Mouse (Mus musculus) forebrain, embryonic 12.5 days (tissue): ENCODE data around the gene Hbb-bs. TPM values are rescaled to one million over a fixed set of nuclear protein-coding genes. Genes with fewer than 3 reads are reported as not detected.
"Not testable (repeated sequence)": the region's sequence is repeated elsewhere in the genome, so short reads cannot be mapped to it uniquely, and the experiment has no call there.

Experiments
- ATAC-seq: fragments of 200-750 bp; cut with Nextera tagmentation; 2 replicates; pipeline ENCODE4 v1.8.0; 2017; ENCODE audit warnings: moderate TSS enrichment; ENCODE audit not compliant: low FRiP score
- H3K27ac ChIP-seq: fragments of 300-500 bp; sonication (generic); 2 replicates; pipeline ENCODE4 v1.5.1; 2016; ENCODE audit warnings: mild to moderate bottlenecking
- H3K27me3 ChIP-seq: fragments of 300-500 bp; sonication (generic); 2 replicates; pipeline ENCODE4 v1.6.1; 2016; ENCODE audit warnings: mild to moderate bottlenecking
- H3K36me3 ChIP-seq: fragments of 300-500 bp; sonication (generic); replicated peaks from 2 replicates; pipeline ENCODE4 v1.6.1; 2016; ENCODE audit warnings: mild to moderate bottlenecking
- H3K4me1 ChIP-seq: fragments of 300-500 bp; sonication (generic); 2 replicates; pipeline ENCODE4 v1.6.1; 2016
- H3K4me2 ChIP-seq: fragments of 300-500 bp; sonication (generic); 2 replicates; pipeline ENCODE4 v1.6.1; 2016; ENCODE audit warnings: mild to moderate bottlenecking, moderate library complexity
- H3K4me3 ChIP-seq: fragments of 300-500 bp; sonication (generic); replicated peaks from 2 replicates; pipeline ENCODE4 v1.5.1; 2016; ENCODE audit warnings: mild to moderate bottlenecking
- H3K9ac ChIP-seq: fragments of 300-500 bp; sonication (generic); 2 replicates; pipeline ENCODE4 v1.6.1; 2016; ENCODE audit warnings: mild to moderate bottlenecking
- H3K9me3 ChIP-seq: fragments of 300-500 bp; sonication (generic); 2 replicates; pipeline ENCODE4 v1.6.1; 2016
- WGBS: fragments of 180-500 bp; shearing (Covaris S2); methylation state at CpG from one replicate; pipeline ENCODE4 v1.1.7; 2016; 5-methylcytosine and 5-hydroxymethylcytosine counted together
- polyA plus RNA-seq: library from polyadenylated mRNA; unstranded; fragments of >200 nt; fragmentation: Nextera tagmentation; extraction: Ambion mirVana; gene quantifications from 2 replicates; pipeline ENCODE4 v1.2.1, GENCODE M21; 2016

The Hbb-bs gene
- polyA plus RNA-seq, 1 experiment from 2014 or later: 620 TPM

DNA sequence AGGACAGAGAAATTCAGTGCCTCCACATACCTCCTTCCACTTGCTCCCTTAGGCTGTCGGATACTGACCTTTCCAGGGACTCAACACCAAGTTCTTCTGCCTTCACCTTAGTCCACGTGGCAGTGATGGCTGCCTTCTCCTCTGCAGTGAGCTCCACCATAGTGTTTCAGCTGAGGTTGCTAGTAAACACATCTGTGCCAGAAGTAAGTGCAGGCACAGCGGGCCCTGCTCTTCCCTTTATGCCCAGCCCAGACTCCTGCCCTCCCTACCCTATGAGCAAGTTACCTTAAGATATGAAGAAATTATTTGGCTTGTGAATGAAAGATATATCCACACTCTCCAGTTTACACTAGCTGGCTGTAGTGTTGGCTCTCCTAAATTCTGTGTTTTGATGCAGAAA lies 12.4 kb upstream of the Hbb-bs start, which contains the start of gene Hbb-bh2:
Gene Hbb-bh2, minus strand, starts transcription at position 253 of the 400 bp plus-strand sequence.
- no peak for ATAC-seq
- Histone ChIP-seq H3K9ac (no peak within 1 kb of the TSS), H3K27ac (no peak within 1 kb of the TSS), H3K4me2 (no peak within 1 kb of the TSS), H3K36me3 (no peaks in the 10 kb centered on the region), H3K4me1 (no peaks in the 10 kb centered on the region), H3K4me3 (no peak within 1 kb of the TSS), H3K27me3 (no peaks in the 10 kb centered on the region), H3K9me3 (no peaks in the 10 kb centered on the region)
- 75% methylated on average over 3 of the region's 3 CpGs for WGBS

DNA sequence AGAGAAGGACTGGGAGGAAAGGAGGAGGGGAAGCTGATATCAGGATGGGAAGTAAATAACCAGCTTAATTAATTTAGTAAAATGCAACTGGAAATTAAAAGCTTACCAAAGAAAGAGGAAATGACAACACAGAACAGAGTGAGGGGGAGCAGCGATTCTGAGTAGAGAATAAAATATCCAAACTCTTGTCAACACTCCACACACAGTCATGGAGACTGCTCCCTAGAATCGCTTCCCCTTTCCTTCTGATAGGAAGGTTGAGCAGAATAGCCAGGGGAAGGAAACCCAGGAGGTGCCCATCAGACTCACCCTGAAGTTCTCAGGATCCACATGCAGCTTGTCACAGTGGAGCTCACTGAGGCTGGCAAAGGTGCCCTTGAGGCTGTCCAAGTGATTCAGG lies 757 bp downstream of the Hbb-bs start:
- no CpG with 5 or more reads among the region's 2 CpGs for WGBS
- H3K27ac ChIP-seq, H3K36me3 ChIP-seq, H3K9me3 ChIP-seq, H3K4me2 ChIP-seq, H3K9ac ChIP-seq, ATAC-seq, H3K4me3 ChIP-seq, H3K27me3 ChIP-seq, H3K4me1 ChIP-seq: not testable (repeated sequence)

- no peak for ATAC-seq
- no peak overlapping the region for H3K27ac ChIP-seq
- WGBS: 64% methylated on average over 3 of the region's 3 CpGs
These were observed 1.5 kb downstream of the Hbb-bs start for GRCm38 (mm10) chr7:103826255-103826887.

DNA sequence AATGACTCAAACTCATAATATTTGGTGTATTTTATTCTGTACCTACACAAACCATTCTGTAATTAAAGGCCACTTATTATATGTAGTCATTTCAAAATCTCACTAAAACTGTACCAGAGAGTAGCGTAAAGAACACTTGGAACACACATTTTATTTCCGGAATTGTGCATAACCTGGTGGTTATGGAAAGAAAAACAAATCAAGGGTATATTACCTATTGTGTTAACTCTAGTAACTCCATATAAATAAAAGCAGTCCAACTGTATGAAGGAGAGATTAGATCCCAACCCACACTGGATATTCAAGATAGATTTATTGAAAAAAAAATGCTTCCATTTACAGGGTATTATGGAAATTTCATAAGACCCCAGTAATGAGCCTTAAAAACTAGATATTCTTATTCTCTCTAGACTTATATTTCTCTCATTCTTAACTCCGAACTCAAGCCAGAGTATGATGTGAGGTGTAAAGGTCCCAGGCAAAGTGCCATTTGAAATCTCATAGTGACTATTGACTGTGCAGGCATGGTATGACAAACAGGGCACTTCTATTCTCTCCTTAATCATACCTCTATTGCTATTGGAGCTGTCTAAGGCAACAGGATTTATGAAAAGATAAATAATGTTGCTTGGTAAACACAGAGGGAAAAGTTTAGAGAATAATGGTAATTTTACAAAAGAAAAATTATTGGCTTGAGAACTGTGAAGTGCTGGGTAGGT lies 2.2 kb downstream of the Hbb-bs start:
- no peaks in the 10 kb centered on the region for H3K9me3 ChIP-seq
- no peaks in the 10 kb centered on the region for H3K27me3 ChIP-seq
- no peak for ATAC-seq
- no peak overlapping the region for H3K4me3 ChIP-seq
- no peaks in the 10 kb centered on the region for H3K4me1 ChIP-seq
- WGBS: 94% methylated on average over 3 of the region's 3 CpGs
- no peak overlapping the region for H3K9ac ChIP-seq
- H3K27ac ChIP-seq: no peak overlapping the region
- no peak overlapping the region for H3K4me2 ChIP-seq
- no peaks in the 10 kb centered on the region for H3K36me3 ChIP-seq

More at GRCm38 (mm10) chr7:103826255-103826887, 1.5 kb downstream of the Hbb-bs start:
- H3K27me3 ChIP-seq: no peaks in the 10 kb centered on the region
- H3K36me3 ChIP-seq: no peaks in the 10 kb centered on the region
- no peak overlapping the region for H3K9ac ChIP-seq
- no peaks in the 10 kb centered on the region for H3K9me3 ChIP-seq
- no peak overlapping the region for H3K4me2 ChIP-seq
- no peaks in the 10 kb centered on the region for H3K4me1 ChIP-seq
- no peak overlapping the region for H3K4me3 ChIP-seq

- no peak for ATAC-seq
- Histone ChIP-seq H3K4me1 (no peaks in the 10 kb centered on the region), H3K4me3 (no peak overlapping the region), H3K4me2 (no peak overlapping the region), H3K27me3 (no peaks in the 10 kb centered on the region), H3K9ac (no peak overlapping the region), H3K9me3 (no peaks in the 10 kb centered on the region), H3K27ac (no peak overlapping the region), H3K36me3 (no peaks in the 10 kb centered on the region)
- 85% methylated on average over 2 of the region's 2 CpGs for WGBS
These were observed 3.3 kb downstream of the Hbb-bs start for GRCm38 (mm10) chr7:103824597-103824996.

GRCm38 (mm10) chr7:103815085-103815484 lies 12.8 kb downstream of the Hbb-bs start:
- H3K4me2 ChIP-seq, H3K9ac ChIP-seq, H3K4me3 ChIP-seq, H3K27me3 ChIP-seq, H3K9me3 ChIP-seq, ATAC-seq, H3K4me1 ChIP-seq, H3K27ac ChIP-seq, H3K36me3 ChIP-seq: not testable (repeated sequence)
- 71% methylated on average over 1 of the region's 2 CpGs for WGBS

DNA sequence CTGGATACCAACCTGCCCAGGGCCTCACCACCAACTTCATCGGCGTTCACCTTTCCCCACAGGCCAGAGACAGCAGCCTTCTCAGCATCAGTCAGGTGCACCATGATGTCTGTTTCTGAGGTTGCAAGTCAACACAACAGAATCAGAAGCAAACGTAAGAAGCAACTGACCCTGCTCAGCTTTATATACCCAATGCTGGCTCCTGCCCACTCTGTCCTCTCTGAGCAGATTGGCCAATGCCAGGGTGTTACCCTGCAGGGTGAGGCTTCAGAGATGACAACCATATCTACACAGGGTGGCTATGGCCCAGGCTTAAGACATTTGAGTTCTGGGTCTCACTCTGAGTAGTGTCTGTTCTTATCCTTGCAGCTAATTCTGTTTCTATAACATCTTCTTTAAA lies 14.1 kb downstream of the Hbb-bs start, which contains the start of gene Hbb-bt:
Gene Hbb-bt, minus strand, starts transcription at position 231 of the 400 bp plus-strand sequence.
- WGBS: 84% methylated on average over 3 of the region's 3 CpGs

DNA sequence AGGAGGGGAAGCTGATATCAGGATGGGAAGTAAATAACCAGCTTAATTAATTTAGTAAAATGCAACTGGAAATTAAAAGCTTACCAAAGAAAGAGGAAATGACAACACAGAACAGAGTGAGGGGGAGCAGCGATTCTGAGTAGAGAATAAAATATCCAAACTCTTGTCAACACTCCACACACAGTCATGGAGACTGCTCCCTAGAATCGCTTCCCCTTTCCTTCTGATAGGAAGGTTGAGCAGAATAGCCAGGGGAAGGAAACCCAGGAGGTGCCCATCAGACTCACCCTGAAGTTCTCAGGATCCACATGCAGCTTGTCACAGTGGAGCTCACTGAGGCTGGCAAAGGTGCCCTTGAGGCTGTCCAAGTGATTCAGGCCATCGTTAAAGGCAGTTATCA lies 14.7 kb downstream of the Hbb-bs start:
- H3K9me3 ChIP-seq, ATAC-seq, H3K9ac ChIP-seq, H3K4me2 ChIP-seq, H3K36me3 ChIP-seq, H3K4me3 ChIP-seq, H3K4me1 ChIP-seq, H3K27me3 ChIP-seq, H3K27ac ChIP-seq: not testable (repeated sequence)
- WGBS: no CpG with 5 or more reads among the region's 3 CpGs

More for the DNA sequence above, 14.1 kb downstream of the Hbb-bs start, which contains the start of gene Hbb-bt:
- Histone ChIP-seq H3K4me3 (no peak within 1 kb of the TSS), H3K27ac (no peak within 1 kb of the TSS), H3K27me3 (no peaks in the 10 kb centered on the region), H3K36me3 (no peaks in the 10 kb centered on the region), H3K9me3 (no peaks in the 10 kb centered on the region), H3K4me1 (no peaks in the 10 kb centered on the region), H3K9ac (no peak within 1 kb of the TSS), H3K4me2 (no peak within 1 kb of the TSS)
- ATAC-seq: no peak

- 65% methylated on average over 1 of the region's 1 CpGs for WGBS
- no peak overlapping the region for H3K4me2 ChIP-seq
- no peaks in the 10 kb centered on the region for H3K36me3 ChIP-seq
- no peaks in the 10 kb centered on the region for H3K27me3 ChIP-seq
- no peak for ATAC-seq
- no peaks in the 10 kb centered on the region for H3K4me1 ChIP-seq
- H3K9ac ChIP-seq: no peak overlapping the region
- H3K9me3 ChIP-seq: no peaks in the 10 kb centered on the region
- H3K4me3 ChIP-seq: no peak overlapping the region
- no peak overlapping the region for H3K27ac ChIP-seq
These were observed 15.7 kb downstream of the Hbb-bs start for GRCm38 (mm10) chr7:103812174-103812573.

DNA sequence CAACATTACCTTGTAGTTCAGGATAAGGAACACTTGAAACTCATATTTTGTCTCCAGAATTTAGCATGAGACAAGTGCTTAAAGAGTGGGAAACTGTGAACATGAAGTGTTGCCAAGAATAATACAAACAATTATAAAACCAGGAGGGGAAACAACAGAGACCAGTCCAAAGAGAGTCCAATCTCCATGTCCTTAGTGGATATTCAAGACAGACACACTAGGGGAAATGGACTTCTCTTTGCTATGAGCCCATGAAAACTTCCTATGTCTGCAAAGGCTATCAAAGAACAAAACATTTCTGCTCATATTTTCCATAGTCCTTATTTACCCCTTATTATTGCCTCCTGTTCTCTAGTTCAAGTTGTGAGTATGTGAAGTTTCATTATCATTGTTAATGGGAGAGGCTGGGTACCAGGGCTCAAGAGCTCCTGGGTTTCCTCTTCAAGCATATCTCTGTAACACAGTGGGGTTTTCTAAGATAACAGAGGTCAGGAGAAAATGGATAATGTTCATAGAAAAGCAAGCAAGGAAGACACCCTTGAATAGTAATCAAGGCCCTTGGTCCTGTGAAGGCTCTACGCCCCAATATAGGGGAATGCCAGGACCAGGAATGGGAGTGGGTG lies 16.6 kb downstream of the Hbb-bs start:
- Histone ChIP-seq H3K9me3 (no peaks in the 10 kb centered on the region), H3K4me2 (no peak overlapping the region), H3K27me3 (no peaks in the 10 kb centered on the region), H3K4me1 (no peaks in the 10 kb centered on the region), H3K27ac (no peak overlapping the region), H3K36me3 (no peaks in the 10 kb centered on the region), H3K9ac (no peak overlapping the region), H3K4me3 (no peak overlapping the region)
- 69% methylated on average over 1 of the region's 1 CpGs for whole genome bisulfite sequencing
- no peak for ATAC-seq

- no peaks in the 10 kb centered on the region for H3K27me3 ChIP-seq
- H3K9me3 ChIP-seq: no peaks in the 10 kb centered on the region
- H3K36me3 ChIP-seq: no peaks in the 10 kb centered on the region
- H3K4me1 ChIP-seq: no peaks in the 10 kb centered on the region
- no peak for ATAC-seq
- H3K4me3 ChIP-seq: no peak overlapping the region
- no peak overlapping the region for H3K27ac ChIP-seq
- no peak overlapping the region for H3K9ac ChIP-seq
- H3K4me2 ChIP-seq: no peak overlapping the region
- 84% methylated on average over 3 of the region's 3 CpGs for WGBS
These were observed 17.1 kb downstream of the Hbb-bs start for GRCm38 (mm10) chr7:103810746-103811145.

DNA sequence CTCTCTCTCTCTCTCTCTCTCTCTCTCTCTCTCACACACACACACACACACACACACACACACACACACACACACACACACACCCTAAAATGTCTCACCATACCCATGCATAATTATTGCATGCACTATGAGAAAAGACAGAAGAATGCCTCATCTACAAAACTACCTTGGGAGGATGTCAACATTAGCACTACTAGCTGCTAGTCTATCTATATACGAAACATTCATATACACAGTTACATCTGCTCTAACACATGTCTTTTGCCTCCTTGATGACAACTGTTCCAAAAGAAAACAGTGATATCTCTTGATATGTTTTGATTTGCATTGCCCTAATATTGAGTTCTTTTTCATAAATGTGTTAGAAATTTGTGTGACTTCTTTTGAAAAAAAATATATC lies 17.6 kb downstream of the Hbb-bs start:
- WGBS: 88% methylated on average over 1 of the region's 1 CpGs
- no peaks in the 10 kb centered on the region for H3K36me3 ChIP-seq
- H3K27ac ChIP-seq: no peak overlapping the region
- H3K4me2 ChIP-seq: no peak overlapping the region
- H3K4me3 ChIP-seq: no peak overlapping the region
- no peak overlapping the region for H3K9ac ChIP-seq
- H3K4me1 ChIP-seq: no peaks in the 10 kb centered on the region
- ATAC-seq: no peak
- H3K9me3 ChIP-seq: no peaks in the 10 kb centered on the region
- H3K27me3 ChIP-seq: no peaks in the 10 kb centered on the region
